Mouse (Mus musculus) hindbrain, postnatal 0 days (tissue): Measurements from ENCODE around the gene Sec14l1. TPM values are rescaled to one million over a fixed set of nuclear protein-coding genes. Genes with fewer than 3 reads are reported as not detected.

Experiments used
- ATAC-seq: fragments of 200-750 bp; cut with Nextera tagmentation; 2 replicates; pipeline ENCODE4 v1.8.0; 2017; ENCODE audit warnings: mild to moderate bottlenecking, moderate TSS enrichment, moderate library complexity
- DNase-seq: peaks from one replicate; pipeline ENCODE4 v3.0.0-alpha.2; 2015; ENCODE audit warnings: low spot score
- H3K27ac ChIP-seq: fragments of 300-500 bp; sonication (generic); 2 replicates; pipeline ENCODE4 v1.5.1; 2014; ENCODE audit warnings: mild to moderate bottlenecking
- H3K27me3 ChIP-seq: fragments of 300-500 bp; sonication (generic); 2 replicates; pipeline ENCODE4 v1.6.1; 2014; ENCODE audit warnings: low read length, mixed read lengths; ENCODE audit not compliant: insufficient read depth
- H3K36me3 ChIP-seq: fragments of 300-500 bp; sonication (generic); 2 replicates; pipeline ENCODE4 v1.6.1; 2014; ENCODE audit warnings: low read length, mixed read lengths; ENCODE audit not compliant: insufficient read depth
- H3K4me1 ChIP-seq: fragments of 300-500 bp; sonication (generic); 2 replicates; pipeline ENCODE4 v1.6.1; 2014; ENCODE audit warnings: antibody characterized with exemption, low read length, mixed read lengths; ENCODE audit not compliant: insufficient read depth
- H3K4me2 ChIP-seq: fragments of 300-500 bp; sonication (generic); 2 replicates; pipeline ENCODE4 v1.6.1; 2014; ENCODE audit warnings: low read depth, mild to moderate bottlenecking, low read length, moderate library complexity, mixed read lengths
- H3K4me3 ChIP-seq: fragments of 300-500 bp; sonication (generic); 2 replicates; pipeline ENCODE4 v1.5.1; 2014; ENCODE audit warnings: low read length
- H3K9ac ChIP-seq: fragments of 300-500 bp; sonication (generic); replicated peaks from 2 replicates; pipeline ENCODE4 v1.6.1; 2014; ENCODE audit warnings: mild to moderate bottlenecking, low read length, moderate library complexity, mixed read lengths
- H3K9me3 ChIP-seq: fragments of 300-500 bp; sonication (generic); 2 replicates; pipeline ENCODE4 v1.6.1; 2016; ENCODE audit warnings: low read length, mixed read lengths
- CTCF ChIP-seq: IDR thresholded peaks from 2 replicates; pipeline ENCODE4 v1.5.1; 2016; ENCODE audit warnings: antibody characterized with exemption, control low read depth, low read depth
- WGBS: fragments of 180-500 bp; shearing (Covaris S2); extraction: QIAGEN DNeasy Blood & Tissue Kit; methylation state at CpG from one replicate; pipeline ENCODE4 v1.1.7; 2014; 5-methylcytosine and 5-hydroxymethylcytosine counted together
- polyA plus RNA-seq: library from polyadenylated mRNA; unstranded; fragments of >200 nt; fragmentation: Nextera tagmentation; extraction: Ambion mirVana; gene quantifications from 2 replicates; pipeline ENCODE4 v1.2.1, GENCODE M21; 2015
- total RNA-seq: library from RNA; depleted of rRNA; stranded (reverse); fragments of >200 nt; gene quantifications from 2 replicates; pipeline ENCODE4 v1.2.3, GENCODE M21; 2014

Gene Sec14l1
- total and polyA plus RNA-seq, 2 experiments from 2014 or later: 47.0 to 74.1 TPM

GRCm38 (mm10) chr11:117135457-117136290 lies 20.7 kb downstream of the Sec14l1 start:
- peak; percentile 26; the same call in 1 of the 2 replicates for TF ChIP-seq CTCF
- WGBS: 24% methylated on average over 17 of the region's 17 CpGs
- Histone ChIP-seq H3K27ac (no peak overlapping the region), H3K27me3 (no peaks in the 10 kb centered on the region), H3K4me2 (no peak overlapping the region), H3K9ac (no peak overlapping the region), H3K9me3 (no peaks in the 10 kb centered on the region), H3K4me3 (no peak overlapping the region), H3K36me3 (no peaks in the 10 kb centered on the region), H3K4me1 (peaks cover 16% of the 10 kb centered on the region)
- ATAC-seq (no peak), DNase-seq (no peak)

GRCm38 (mm10) chr11:117136880-117137279 lies 21.9 kb downstream of the Sec14l1 start:
- no peak for TF ChIP-seq CTCF
- Histone ChIP-seq H3K4me2 (no peak overlapping the region), H3K9me3 (no peaks in the 10 kb centered on the region), H3K27me3 (no peaks in the 10 kb centered on the region), H3K4me1 (peaks cover 8% of the 10 kb centered on the region), H3K36me3 (no peaks in the 10 kb centered on the region; the same call in 1 of the 2 replicates), H3K4me3 (no peak overlapping the region), H3K27ac (no peak overlapping the region), H3K9ac (no peak overlapping the region)
- DNase-seq (no peak), ATAC-seq (no peak)
- 86% methylated on average over 14 of the region's 14 CpGs for WGBS

GRCm38 (mm10) chr11:117138213-117138761 lies 23.3 kb downstream of the Sec14l1 start:
- Histone ChIP-seq H3K9me3 (no peaks in the 10 kb centered on the region), H3K4me1 (peaks cover 8% of the 10 kb centered on the region), H3K4me2 (no peak overlapping the region), H3K27me3 (no peaks in the 10 kb centered on the region), H3K27ac (no peak overlapping the region), H3K9ac (no peak overlapping the region), H3K4me3 (no peak overlapping the region), H3K36me3 (no peaks in the 10 kb centered on the region; the same call in 1 of the 2 replicates)
- ATAC-seq: no peak
- TF ChIP-seq CTCF: no peak
- DNase-seq: no peak
- 82% methylated on average over 9 of the region's 9 CpGs for WGBS

GRCm38 (mm10) chr11:117138795-117139463 lies 24.0 kb downstream of the Sec14l1 start:
- H3K27ac ChIP-seq: no peak overlapping the region
- 80% methylated on average over 12 of the region's 12 CpGs for WGBS
- H3K9ac ChIP-seq: no peak overlapping the region
- DNase-seq (no peak), ATAC-seq (no peak)
- no peak for TF ChIP-seq CTCF
- H3K4me1 ChIP-seq: peaks cover 8% of the 10 kb centered on the region
- no peak overlapping the region for H3K4me2 ChIP-seq
- H3K9me3 ChIP-seq: no peaks in the 10 kb centered on the region
- no peaks in the 10 kb centered on the region for H3K27me3 ChIP-seq
- no peak overlapping the region for H3K4me3 ChIP-seq
- H3K36me3 ChIP-seq: peaks cover 2% of the 10 kb centered on the region; the same call in 1 of the 2 replicates

GRCm38 (mm10) chr11:117141376-117142001 lies 26.5 kb downstream of the Sec14l1 start:
- Histone ChIP-seq H3K9me3 (no peaks in the 10 kb centered on the region), H3K36me3 (peaks cover 22% of the 10 kb centered on the region), H3K27me3 (no peaks in the 10 kb centered on the region), H3K4me1 (no peaks in the 10 kb centered on the region), H3K4me3 (no peak overlapping the region), H3K4me2 (no peak overlapping the region), H3K27ac (no peak overlapping the region), H3K9ac (no peak overlapping the region)
- ATAC-seq (no peak), DNase-seq (no peak)
- TF ChIP-seq CTCF: no peak
- WGBS: 93% methylated on average over 18 of the region's 18 CpGs

- Histone ChIP-seq H3K27ac (no peak overlapping the region), H3K4me1 (no peaks in the 10 kb centered on the region), H3K9me3 (no peaks in the 10 kb centered on the region), H3K27me3 (no peaks in the 10 kb centered on the region), H3K36me3 (peaks cover 30% of the 10 kb centered on the region), H3K9ac (no peak overlapping the region), H3K4me3 (no peak overlapping the region), H3K4me2 (no peak overlapping the region)
- 46% methylated on average over 4 of the region's 4 CpGs for WGBS
- no peak for ATAC-seq
- no peak for TF ChIP-seq CTCF
- DNase-seq: no peak
Observed at GRCm38 (mm10) chr11:117142507-117142906, 27.5 kb downstream of the Sec14l1 start.
